Mouse (Mus musculus) intestine, embryonic 16.5 days (tissue): ENCODE data around the gene Olfr888. TPM values are rescaled to one million over a fixed set of nuclear protein-coding genes. Genes with fewer than 3 reads are reported as not detected.

ENCODE experiments used
- ATAC-seq: fragments of 200-750 bp; cut with Nextera tagmentation; 2 replicates; pipeline ENCODE4 v1.8.0; 2017; ENCODE audit warnings: moderate TSS enrichment, moderate library complexity
- H3K27ac ChIP-seq: fragments of 300-500 bp; sonication (generic); 2 replicates; pipeline ENCODE4 v1.5.1; 2014; ENCODE audit warnings: mild to moderate bottlenecking, low read length
- H3K27me3 ChIP-seq: fragments of 300-500 bp; sonication (generic); replicated peaks from 2 replicates; pipeline ENCODE4 v1.6.1; 2014; ENCODE audit warnings: low read length, control low read depth, mixed read lengths; ENCODE audit not compliant: control insufficient read depth, insufficient read depth
- H3K36me3 ChIP-seq: fragments of 300-500 bp; sonication (generic); 2 replicates; pipeline ENCODE4 v1.6.1; 2014; ENCODE audit warnings: low read length, control low read depth; ENCODE audit not compliant: control insufficient read depth, insufficient read depth
- H3K4me1 ChIP-seq: fragments of 300-500 bp; sonication (generic); 2 replicates; pipeline ENCODE4 v1.6.1; 2014; ENCODE audit warnings: low read length, control low read depth, mixed read lengths; ENCODE audit not compliant: control insufficient read depth, insufficient read depth
- H3K4me2 ChIP-seq: fragments of 300-500 bp; sonication (generic); 2 replicates; pipeline ENCODE4 v1.6.1; 2014; ENCODE audit warnings: low read depth, low read length, control low read depth
- H3K4me3 ChIP-seq: fragments of 300-500 bp; sonication (generic); 2 replicates; pipeline ENCODE4 v1.5.1; 2014; ENCODE audit warnings: mild to moderate bottlenecking, low read length
- H3K9ac ChIP-seq: fragments of 300-500 bp; sonication (generic); 2 replicates; pipeline ENCODE4 v1.6.1; 2014; ENCODE audit warnings: low read depth, low read length
- H3K9me3 ChIP-seq: fragments of 300-500 bp; sonication (generic); 2 replicates; pipeline ENCODE4 v1.6.1; 2016; ENCODE audit warnings: low read length, control low read depth; ENCODE audit not compliant: control insufficient read depth
- WGBS: fragments of 180-500 bp; shearing (Covaris S2); extraction: QIAGEN DNeasy Blood & Tissue Kit; methylation state at CpG from one replicate; pipeline ENCODE4 v1.1.7; 2014; 5-methylcytosine and 5-hydroxymethylcytosine counted together
- polyA plus RNA-seq: library from polyadenylated mRNA; unstranded; fragments of >200 nt; fragmentation: Nextera tagmentation; extraction: Ambion mirVana; gene quantifications from 2 replicates; pipeline ENCODE4 v1.2.1, GENCODE M21; 2015

The Olfr888 gene
- polyA plus RNA-seq, result not detected in 2 replicates

DNA sequence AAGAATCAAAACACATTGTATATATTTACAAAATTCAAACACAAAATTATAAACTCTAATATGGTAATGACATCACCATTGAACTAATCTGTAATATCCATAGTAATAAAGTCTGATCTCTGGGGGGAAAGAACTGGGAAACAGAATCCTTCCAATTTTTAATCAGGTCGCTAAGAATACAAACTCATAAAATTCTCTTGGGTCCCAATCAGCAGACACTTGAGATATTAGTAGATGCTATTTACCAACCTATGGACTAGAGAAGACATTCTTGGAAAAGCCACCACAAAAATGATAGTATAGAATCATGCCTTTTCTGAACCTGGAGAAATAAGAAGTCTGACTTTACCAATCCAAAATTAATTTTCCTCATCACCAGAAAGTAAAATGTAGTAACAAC is at the start of gene Olfr888:
TSS of gene Olfr888 (plus strand) at position 301 of the 400 bp plus-strand sequence.
- ATAC-seq, result no peak
- Histone ChIP-seq H3K27me3 (no peaks in the 10 kb centered on the region), H3K4me2 (no peak within 1 kb of the TSS), H3K4me3 (no peak within 1 kb of the TSS), H3K4me1 (no peaks in the 10 kb centered on the region), H3K9ac (no peak within 1 kb of the TSS), H3K27ac (no peak within 1 kb of the TSS), H3K36me3 (no peaks in the 10 kb centered on the region), H3K9me3 (no peaks in the 10 kb centered on the region)
- WGBS, result 83% methylated on average over 1 of the region's 1 CpGs

DNA sequence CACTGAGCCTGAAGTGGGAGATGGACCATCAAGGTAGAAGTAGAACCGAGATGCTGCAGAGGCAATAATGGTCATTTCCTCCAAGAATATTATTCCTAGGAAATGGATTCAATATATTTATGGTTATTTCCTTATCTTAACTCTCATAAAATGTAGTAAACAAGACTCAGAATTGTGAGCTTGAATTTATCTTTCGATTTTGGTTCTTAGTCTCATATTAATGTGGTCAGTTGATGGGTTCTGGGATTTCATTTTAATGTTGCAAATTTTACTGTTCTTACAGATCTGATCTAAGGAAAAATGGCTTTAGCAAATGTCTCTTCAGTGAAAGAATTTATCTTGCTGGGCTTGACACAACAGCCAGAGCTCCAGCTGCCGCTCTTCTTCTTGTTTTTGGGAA is 46.9 kb upstream of the Olfr888 start, which contains the start of gene Olfr885:
TSS of gene Olfr885 (plus strand) at position 301 of the 400 bp plus-strand sequence.
- H3K9me3 ChIP-seq, result no peaks in the 10 kb centered on the region
- no peak within 1 kb of the TSS for H3K9ac ChIP-seq
- H3K4me2 ChIP-seq, result no peak within 1 kb of the TSS
- no peak for ATAC-seq
- H3K36me3 ChIP-seq, result no peaks in the 10 kb centered on the region
- no peaks in the 10 kb centered on the region for H3K4me1 ChIP-seq
- 85% methylated on average over 3 of the region's 3 CpGs for WGBS
- no peaks in the 10 kb centered on the region for H3K27me3 ChIP-seq
- no peak within 1 kb of the TSS for H3K4me3 ChIP-seq
- H3K27ac ChIP-seq, result no peak within 1 kb of the TSS

DNA sequence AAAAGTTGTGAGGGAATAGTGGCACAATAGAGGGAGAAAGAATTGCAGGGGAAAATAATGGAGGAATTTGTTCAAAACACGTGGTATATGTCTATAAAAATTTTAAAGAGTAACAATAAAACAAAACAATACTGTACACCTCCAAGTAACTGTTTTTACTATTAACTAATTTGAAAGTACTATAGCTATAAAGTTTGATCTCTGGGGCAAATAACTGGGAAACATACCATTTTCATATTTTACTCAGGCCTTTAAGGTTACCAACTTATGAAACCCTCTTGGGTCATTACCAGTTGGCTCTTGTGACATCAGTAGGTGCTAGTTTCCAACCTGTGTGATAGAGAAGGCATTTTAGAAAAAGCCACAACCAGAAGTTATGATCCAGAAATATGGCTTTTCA is 24.2 kb upstream of the Olfr888 start, which contains the start of gene Olfr887:
TSS of gene Olfr887 (plus strand) at position 301 of the 400 bp plus-strand sequence.
- ATAC-seq, result no peak
- H3K4me2 ChIP-seq, result no peak within 1 kb of the TSS
- H3K27ac ChIP-seq, result no peak within 1 kb of the TSS
- no peaks in the 10 kb centered on the region for H3K4me1 ChIP-seq
- no peaks in the 10 kb centered on the region for H3K36me3 ChIP-seq
- no peaks in the 10 kb centered on the region for H3K27me3 ChIP-seq
- H3K9ac ChIP-seq, result no peak within 1 kb of the TSS
- no peak within 1 kb of the TSS for H3K4me3 ChIP-seq
- WGBS, result 75% methylated on average over 1 of the region's 1 CpGs
- H3K9me3 ChIP-seq, result no peaks in the 10 kb centered on the region

DNA sequence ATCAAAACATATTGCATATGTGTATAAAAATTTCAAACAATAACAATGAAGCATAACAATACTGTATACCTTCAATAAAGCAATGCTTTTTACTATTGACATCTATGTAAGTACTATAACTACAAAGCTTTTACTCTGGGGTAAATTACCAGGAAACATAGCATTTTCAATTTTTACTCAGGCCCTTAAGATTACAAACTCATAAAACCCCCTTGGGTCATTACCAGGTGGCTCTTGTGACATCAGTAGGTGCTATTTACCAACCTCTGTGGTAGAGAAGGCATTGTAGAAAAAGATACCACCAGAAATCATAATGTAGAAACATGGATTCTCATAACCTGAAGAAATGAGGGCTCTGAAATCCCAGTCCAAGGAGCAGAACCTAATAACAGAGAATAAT is 7.0 kb downstream of the Olfr888 start, which contains the start of gene Olfr889:
TSS of gene Olfr889 (plus strand) at position 301 of the 400 bp plus-strand sequence.
- H3K4me1 ChIP-seq, result no peaks in the 10 kb centered on the region
- H3K27me3 ChIP-seq, result no peaks in the 10 kb centered on the region
- no peak for ATAC-seq
- H3K27ac ChIP-seq, result no peak within 1 kb of the TSS
- H3K9me3 ChIP-seq, result no peaks in the 10 kb centered on the region
- no peak within 1 kb of the TSS for H3K4me3 ChIP-seq
- no peak within 1 kb of the TSS for H3K4me2 ChIP-seq
- H3K36me3 ChIP-seq, result no peaks in the 10 kb centered on the region
- H3K9ac ChIP-seq, result no peak within 1 kb of the TSS

DNA sequence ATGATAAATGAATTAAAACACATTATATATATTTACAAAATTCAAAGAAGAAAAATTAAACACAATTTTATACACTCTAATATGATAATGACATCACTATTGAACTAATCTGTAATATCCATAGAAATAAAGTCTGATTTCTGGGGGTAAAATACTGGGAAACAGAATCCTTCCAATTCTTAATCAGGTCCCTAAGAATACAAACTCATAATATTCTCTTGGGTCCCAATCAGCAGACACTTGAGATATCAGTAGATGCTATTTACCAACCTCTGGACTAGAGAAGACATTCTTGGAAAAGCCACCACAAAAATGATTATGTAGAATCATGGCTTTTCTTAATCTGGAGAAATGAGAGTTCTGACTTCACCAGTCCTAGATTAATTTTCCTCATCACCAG is 34.3 kb downstream of the Olfr888 start, which contains the start of gene Olfr890:
TSS of gene Olfr890 (plus strand) at position 301 of the 400 bp plus-strand sequence.
- no peak for ATAC-seq
- H3K9me3 ChIP-seq, result no peaks in the 10 kb centered on the region
- no peak within 1 kb of the TSS for H3K4me3 ChIP-seq
- no peaks in the 10 kb centered on the region for H3K27me3 ChIP-seq
- H3K9ac ChIP-seq, result no peak within 1 kb of the TSS
- no peaks in the 10 kb centered on the region for H3K4me1 ChIP-seq
- no peak within 1 kb of the TSS for H3K4me2 ChIP-seq
- no peaks in the 10 kb centered on the region for H3K36me3 ChIP-seq
- H3K27ac ChIP-seq, result no peak within 1 kb of the TSS

Other genes starting within 250 kb of the Olfr888 start
- gene Olfr145, start 211.4 kb upstream of the Olfr888 start, polyA plus RNA-seq, result not detected in 2 replicates
- not detected in 2 replicates for gene Olfr878, start 190.3 kb upstream of the Olfr888 start, polyA plus RNA-seq
- not detected in 2 replicates for gene Olfr881, start 116.3 kb upstream of the Olfr888 start, polyA plus RNA-seq
- not detected in 2 replicates for gene Olfr883, start 82.3 kb upstream of the Olfr888 start, polyA plus RNA-seq
- gene Olfr884, start 61.6 kb upstream of the Olfr888 start, polyA plus RNA-seq, result not detected in 2 replicates
- gene Olfr885, start 46.8 kb upstream of the Olfr888 start, polyA plus RNA-seq, result not detected in 2 replicates
- gene Olfr887, start 24.1 kb upstream of the Olfr888 start, polyA plus RNA-seq, result not detected in 2 replicates
- gene Olfr889, start 7.1 kb downstream of the Olfr888 start, polyA plus RNA-seq, result 0.04 TPM in 2 replicates
- not detected in 2 replicates for gene Olfr890, start 34.4 kb downstream of the Olfr888 start, polyA plus RNA-seq
- gene Olfr891, start 72.7 kb downstream of the Olfr888 start, polyA plus RNA-seq, result not detected in 2 replicates
- gene Olfr893, start 100.2 kb downstream of the Olfr888 start, polyA plus RNA-seq, result not detected in 2 replicates
- not detected in 2 replicates for gene Olfr894, start 109.9 kb downstream of the Olfr888 start, polyA plus RNA-seq
- gene Olfr143, start 144.6 kb downstream of the Olfr888 start, polyA plus RNA-seq, result not detected in 2 replicates
- gene Olfr895, start 159.7 kb downstream of the Olfr888 start, polyA plus RNA-seq, result not detected in 2 replicates
- not detected in 2 replicates for gene Olfr896-ps1, start 183.0 kb downstream of the Olfr888 start, polyA plus RNA-seq
- not detected in 2 replicates for gene Olfr25, start 220.9 kb downstream of the Olfr888 start, polyA plus RNA-seq
- not detected in 2 replicates for gene Olfr898, start 240.3 kb downstream of the Olfr888 start, polyA plus RNA-seq